Mouse (Mus musculus) midbrain, postnatal 0 days (tissue): ENCODE results near the gene Sorl1. TPM values are rescaled to one million over a fixed set of nuclear protein-coding genes. Genes with fewer than 3 reads are reported as not detected.

Experiments used
- ATAC-seq: fragments of 200-750 bp; cut with Nextera tagmentation; 2 replicates; pipeline ENCODE4 v1.8.0; 2017; ENCODE audit warnings: moderate number of reproducible peaks, mild to moderate bottlenecking, moderate TSS enrichment, moderate library complexity; ENCODE audit not compliant: low FRiP score
- DNase-seq: peaks from one replicate; pipeline ENCODE4 v3.0.0-alpha.2; 2015; ENCODE audit warnings: low spot score
- H3K27ac ChIP-seq: fragments of 300-500 bp; sonication (generic); 2 replicates; pipeline ENCODE4 v1.5.1; 2014; ENCODE audit warnings: low read depth, mild to moderate bottlenecking, low read length, mixed read lengths
- H3K27me3 ChIP-seq: fragments of 300-500 bp; sonication (generic); 2 replicates; pipeline ENCODE4 v1.6.1; 2014; ENCODE audit warnings: low read length, control low read depth, mixed read lengths; ENCODE audit not compliant: insufficient read depth
- H3K36me3 ChIP-seq: fragments of 300-500 bp; sonication (generic); 2 replicates; pipeline ENCODE4 v1.6.1; 2014; ENCODE audit warnings: low read length, control low read depth, mixed read lengths; ENCODE audit not compliant: insufficient read depth
- H3K4me1 ChIP-seq: fragments of 300-500 bp; sonication (generic); 2 replicates; pipeline ENCODE4 v1.6.1; 2014; ENCODE audit warnings: mild to moderate bottlenecking, control low read depth, antibody characterized with exemption, low read length, mixed read lengths; ENCODE audit not compliant: insufficient read depth
- H3K4me2 ChIP-seq: fragments of 300-500 bp; sonication (generic); 2 replicates; pipeline ENCODE4 v1.6.1; 2014; ENCODE audit warnings: low read depth, mild to moderate bottlenecking, low read length, mixed read lengths; ENCODE audit not compliant: poor library complexity, severe bottlenecking
- H3K4me3 ChIP-seq: fragments of 300-500 bp; sonication (generic); 2 replicates; pipeline ENCODE4 v1.5.1; 2014; ENCODE audit warnings: low read depth, mild to moderate bottlenecking, low read length, moderate library complexity
- H3K9ac ChIP-seq: fragments of 300-500 bp; sonication (generic); replicated peaks from 2 replicates; pipeline ENCODE4 v1.6.1; 2014; ENCODE audit warnings: mild to moderate bottlenecking, low read length, moderate library complexity, mixed read lengths; ENCODE audit not compliant: poor library complexity, severe bottlenecking
- H3K9me3 ChIP-seq: fragments of 300-500 bp; sonication (generic); 2 replicates; pipeline ENCODE4 v1.6.1; 2016; ENCODE audit warnings: low read length, control low read depth
- CTCF ChIP-seq: IDR thresholded peaks from 2 replicates; pipeline ENCODE4 v1.5.1; 2016; ENCODE audit warnings: antibody characterized with exemption, mild to moderate bottlenecking
- WGBS: fragments of 180-500 bp; shearing (Covaris S2); extraction: QIAGEN DNeasy Blood & Tissue Kit; methylation state at CpG from one replicate; pipeline ENCODE4 v1.1.7; 2014; 5-methylcytosine and 5-hydroxymethylcytosine counted together
- polyA plus RNA-seq: library from polyadenylated mRNA; unstranded; fragments of >200 nt; fragmentation: Nextera tagmentation; extraction: Ambion mirVana; gene quantifications from 2 replicates; pipeline ENCODE4 v1.2.1, GENCODE M21; 2015
- total RNA-seq: library from RNA; depleted of rRNA; stranded (reverse); fragments of >200 nt; gene quantifications from 2 replicates; pipeline ENCODE4 v1.2.3, GENCODE M21; 2014

Gene Sorl1
- total and polyA plus RNA-seq, 2 experiments from 2014 or later: 7.1 to 24.8 TPM

DNA sequence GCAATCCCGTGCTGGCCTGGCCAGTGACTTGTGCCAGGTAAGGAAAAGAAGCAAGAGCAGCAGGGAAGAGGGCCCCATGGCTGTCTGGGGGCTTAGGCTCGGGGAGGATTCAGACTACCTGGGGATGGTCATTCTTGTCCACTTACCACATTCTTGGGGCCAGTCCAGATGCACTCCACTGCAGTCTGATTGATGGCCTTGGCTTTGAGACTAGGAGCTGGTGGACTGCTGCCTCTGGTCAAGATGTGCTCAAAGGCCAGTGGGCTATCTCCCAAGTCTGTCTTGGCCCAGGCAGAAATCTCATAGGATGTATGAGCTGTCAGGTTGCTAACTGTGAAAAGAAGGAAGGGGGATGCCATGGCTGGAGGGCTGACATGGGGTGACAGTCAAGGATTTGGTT lies 141.3 kb downstream of the Sorl1 start:
- no peaks in the 10 kb centered on the region for H3K27me3 ChIP-seq
- H3K36me3 ChIP-seq: peaks cover 16% of the 10 kb centered on the region
- no peak overlapping the region for H3K4me2 ChIP-seq
- no peak for TF ChIP-seq CTCF
- H3K9ac ChIP-seq: no peak overlapping the region
- 59% methylated on average over 2 of the region's 2 CpGs for WGBS
- no peak overlapping the region for H3K27ac ChIP-seq
- no peaks in the 10 kb centered on the region for H3K4me1 ChIP-seq
- ATAC-seq: no peak
- H3K9me3 ChIP-seq: 0 out of 2 replicates have a peak, but pooled peaks cover 2% of the 10 kb centered on the region
- H3K4me3 ChIP-seq: no peak overlapping the region
- no peak for DNase-seq

GRCm38 (mm10) chr9:41982023-41982422 lies 142.1 kb downstream of the Sorl1 start:
- no peak for TF ChIP-seq CTCF
- Histone ChIP-seq H3K9me3 (0 out of 2 replicates have a peak, but pooled peaks cover 3% of the 10 kb centered on the region), H3K4me2 (no peak overlapping the region), H3K36me3 (peaks cover 23% of the 10 kb centered on the region), H3K4me1 (no peaks in the 10 kb centered on the region), H3K4me3 (no peak overlapping the region), H3K27ac (no peak overlapping the region), H3K9ac (no peak overlapping the region), H3K27me3 (no peaks in the 10 kb centered on the region)
- WGBS: 82% methylated on average over 9 of the region's 9 CpGs
- DNase-seq (no peak), ATAC-seq (no peak)

GRCm38 (mm10) chr9:41981306-41981705 lies 142.8 kb downstream of the Sorl1 start:
- ATAC-seq (no peak), DNase-seq (no peak)
- TF ChIP-seq CTCF: no peak
- no peak overlapping the region for H3K27ac ChIP-seq
- H3K4me2 ChIP-seq: no peak overlapping the region
- H3K4me3 ChIP-seq: no peak overlapping the region
- H3K36me3 ChIP-seq: peaks cover 26% of the 10 kb centered on the region
- no peaks in the 10 kb centered on the region for H3K4me1 ChIP-seq
- WGBS: 85% methylated on average over 4 of the region's 4 CpGs
- no peak overlapping the region for H3K9ac ChIP-seq
- H3K9me3 ChIP-seq: 0 out of 2 replicates have a peak, but pooled peaks cover 3% of the 10 kb centered on the region
- no peaks in the 10 kb centered on the region for H3K27me3 ChIP-seq

GRCm38 (mm10) chr9:41980796-41981195 lies 143.3 kb downstream of the Sorl1 start:
- Histone ChIP-seq H3K4me1 (no peaks in the 10 kb centered on the region), H3K36me3 (peaks cover 31% of the 10 kb centered on the region), H3K27me3 (no peaks in the 10 kb centered on the region), H3K4me3 (no peak overlapping the region), H3K4me2 (no peak overlapping the region), H3K27ac (no peak overlapping the region), H3K9me3 (0 out of 2 replicates have a peak, but pooled peaks cover 3% of the 10 kb centered on the region), H3K9ac (no peak overlapping the region)
- 88% methylated on average over 5 of the region's 5 CpGs for WGBS
- TF ChIP-seq CTCF: no peak
- DNase-seq: no peak
- ATAC-seq: no peak

- TF ChIP-seq CTCF: no peak
- H3K4me2 ChIP-seq: no peak overlapping the region
- no peak overlapping the region for H3K9ac ChIP-seq
- H3K27ac ChIP-seq: no peak overlapping the region
- H3K4me3 ChIP-seq: no peak overlapping the region
- H3K27me3 ChIP-seq: no peaks in the 10 kb centered on the region
- H3K9me3 ChIP-seq: 0 out of 2 replicates have a peak, but pooled peaks cover 3% of the 10 kb centered on the region
- H3K4me1 ChIP-seq: no peaks in the 10 kb centered on the region
- H3K36me3 ChIP-seq: peaks cover 31% of the 10 kb centered on the region
- 95% methylated on average over 6 of the region's 6 CpGs for WGBS
- ATAC-seq: no peak
- no peak for DNase-seq
These were observed 145.7 kb downstream of the Sorl1 start for GRCm38 (mm10) chr9:41978366-41978765.

DNA sequence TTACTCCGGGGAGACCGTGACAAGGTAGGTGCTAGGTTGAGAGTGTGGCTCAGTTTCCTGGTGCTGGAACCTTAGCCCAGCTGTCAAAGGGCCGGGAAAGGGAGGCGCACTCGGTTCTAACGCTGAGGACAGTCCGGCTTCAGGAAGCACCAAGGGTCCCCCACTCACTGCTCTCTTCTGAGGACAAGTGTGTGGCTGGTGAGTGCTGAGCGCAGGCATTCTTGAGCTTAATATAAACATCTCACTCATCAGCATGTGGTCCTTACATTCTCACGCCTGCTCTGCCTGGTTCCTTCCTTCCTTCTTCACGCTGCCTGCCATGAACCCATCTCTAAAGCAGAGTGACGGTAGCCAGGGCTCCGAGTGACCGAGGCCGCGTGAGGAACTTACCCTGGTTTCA lies 148.1 kb downstream of the Sorl1 start:
- no peak for DNase-seq
- Histone ChIP-seq H3K9ac (no peak overlapping the region), H3K27ac (no peak overlapping the region), H3K4me3 (no peak overlapping the region), H3K36me3 (peaks cover 28% of the 10 kb centered on the region), H3K4me2 (no peak overlapping the region), H3K27me3 (no peaks in the 10 kb centered on the region), H3K4me1 (no peaks in the 10 kb centered on the region), H3K9me3 (0 out of 2 replicates have a peak, but pooled peaks cover 3% of the 10 kb centered on the region)
- ATAC-seq: no peak
- 89% methylated on average over 15 of the region's 15 CpGs for WGBS
- TF ChIP-seq CTCF: no peak
